Mouse (Mus musculus) lung, postnatal 14 days (tissue): ENCODE data around the gene Vps8.

ENCODE experiments used
- DNase-seq: peaks from one replicate; pipeline ENCODE4 v3.0.0; 2021

The Vps8 gene

DNA sequence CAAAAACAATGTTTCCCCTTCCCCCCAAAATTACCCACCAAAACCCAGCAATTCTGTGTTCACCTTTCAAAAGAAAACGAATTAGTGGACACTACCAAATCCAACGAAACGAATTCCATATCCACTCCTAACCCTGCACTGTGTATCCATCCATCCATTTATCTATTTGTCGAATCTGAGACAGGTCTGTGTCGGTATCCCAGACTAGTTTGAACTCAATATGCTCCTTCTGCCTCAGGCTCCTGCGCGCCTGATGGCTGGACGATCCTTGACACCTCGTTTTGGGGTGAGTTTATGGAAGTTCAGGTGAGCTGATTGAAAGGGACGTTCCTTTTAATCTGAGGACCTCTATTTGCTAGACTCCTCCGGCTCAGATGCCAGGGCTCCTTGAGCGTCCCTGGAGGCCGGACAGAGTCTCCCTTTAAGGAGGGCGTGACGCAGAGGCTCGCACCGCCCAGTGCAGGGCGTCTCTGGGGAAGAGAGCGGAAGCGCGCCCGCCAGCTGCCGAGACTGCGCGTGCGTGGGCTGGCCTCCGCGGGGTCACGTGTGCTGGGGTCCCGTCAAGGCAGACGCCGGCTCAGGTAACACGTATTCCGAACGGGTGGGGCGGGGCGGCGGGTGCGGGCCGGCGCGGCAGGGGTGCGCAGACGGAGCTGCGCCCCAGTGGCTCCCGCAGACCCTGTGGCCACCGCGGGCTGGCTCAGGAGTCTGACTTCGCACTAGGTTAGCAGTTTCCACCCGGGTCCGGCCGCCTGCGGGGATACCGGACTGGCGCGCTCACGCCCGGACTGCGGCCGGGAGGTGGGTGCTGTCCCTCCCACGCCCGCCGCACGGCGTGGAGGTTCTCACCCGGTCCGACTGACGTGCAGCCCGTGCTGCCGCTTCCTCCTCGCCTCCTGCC lies at the start of gene Vps8:
TSS of gene Vps8 (plus strand) at position 474 of the 901 bp plus-strand sequence.
- DNase-seq, result peak; percentile 94

DNA sequence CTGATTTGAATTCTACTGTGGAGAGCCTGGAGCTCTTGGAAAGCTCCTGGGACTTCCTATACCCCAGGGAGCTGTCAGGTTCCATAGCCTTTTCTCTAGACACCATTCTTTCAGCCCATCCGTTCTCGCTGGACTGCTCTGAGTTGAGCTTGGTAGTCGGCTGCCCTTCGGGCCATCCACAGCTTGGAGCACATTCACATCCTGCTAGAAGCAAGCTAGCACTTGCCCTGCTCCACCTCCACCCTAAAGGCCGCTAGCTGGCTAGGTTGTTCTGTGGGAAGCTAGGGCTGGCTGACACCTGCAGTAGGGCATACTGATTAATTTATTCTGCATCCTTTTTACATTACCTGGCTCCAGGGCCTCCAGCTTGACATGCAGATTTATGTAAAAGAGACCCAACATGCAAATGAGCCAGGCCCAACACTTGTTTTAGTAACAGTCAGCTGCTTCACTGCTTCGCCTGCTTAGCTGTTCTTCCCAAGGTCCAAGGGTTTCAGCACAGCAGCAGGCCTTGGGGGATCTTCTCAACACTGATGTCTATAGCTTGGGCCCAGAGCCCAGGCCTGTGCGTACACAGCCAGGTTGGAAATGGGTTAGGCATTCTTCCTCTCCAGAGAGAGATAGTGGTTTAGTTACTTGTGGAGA lies 49.5 kb upstream of the Vps8 start:
- no peak for DNase-seq

DNA sequence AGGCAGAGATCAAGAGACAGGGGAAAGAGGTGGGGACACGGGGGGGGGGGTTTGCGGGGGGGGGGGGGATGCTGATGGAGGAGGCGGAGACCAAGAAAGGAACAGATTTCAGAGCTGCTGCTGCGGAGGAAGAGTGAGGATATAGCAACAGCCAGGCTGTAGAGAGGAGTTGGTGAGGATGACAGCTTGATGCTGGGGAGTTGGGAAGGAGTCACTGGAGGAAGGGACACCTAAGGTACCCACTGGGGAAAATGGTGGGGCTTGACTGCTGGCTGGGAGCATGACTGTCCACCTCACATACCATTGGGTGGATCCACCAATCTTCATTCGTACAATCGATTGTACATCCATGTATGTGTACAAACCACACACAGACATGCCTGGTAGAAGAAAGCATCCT lies 48.9 kb upstream of the Vps8 start:
- DNase-seq, result no peak

DNA sequence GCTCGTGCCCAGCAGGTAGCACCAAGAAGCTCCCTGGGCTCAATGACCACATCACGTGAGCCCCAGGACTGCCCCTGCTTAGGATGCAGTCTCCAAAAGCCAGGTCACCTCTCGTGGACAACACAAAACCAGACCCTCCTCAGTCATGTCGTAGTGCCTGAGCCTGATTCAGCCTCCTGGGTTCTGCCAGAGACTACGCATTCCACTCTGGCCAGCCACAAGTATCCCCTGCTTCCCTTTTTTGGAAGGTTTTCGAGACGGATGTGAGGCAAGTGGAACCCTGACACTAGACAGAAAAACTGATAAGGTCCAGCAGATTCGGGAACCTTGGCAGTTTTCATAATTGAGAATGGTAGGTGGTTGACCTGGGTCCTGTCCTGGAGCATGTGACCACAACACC lies 47.8 kb upstream of the Vps8 start:
- DNase-seq, result no peak

DNA sequence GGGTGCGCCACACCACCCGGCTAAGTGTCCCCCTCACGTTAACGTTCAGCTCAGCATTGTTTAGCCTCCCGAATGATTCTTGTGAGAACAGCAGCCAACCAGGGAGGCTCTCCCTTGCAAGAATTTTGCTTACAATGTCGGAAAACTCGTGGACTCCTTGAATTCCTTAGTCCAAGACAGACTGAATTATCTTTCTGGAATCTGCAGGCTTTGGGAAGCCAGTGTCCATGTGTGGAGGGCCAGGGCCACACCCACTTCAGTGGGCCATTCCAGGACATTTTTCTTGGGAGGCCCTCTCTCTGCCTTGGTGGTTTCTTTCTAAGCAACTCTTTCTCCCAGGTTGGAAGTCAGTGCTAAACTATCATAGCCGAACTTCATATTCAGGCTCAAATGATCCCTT lies 46.6 kb upstream of the Vps8 start:
- DNase-seq, result no peak

DNA sequence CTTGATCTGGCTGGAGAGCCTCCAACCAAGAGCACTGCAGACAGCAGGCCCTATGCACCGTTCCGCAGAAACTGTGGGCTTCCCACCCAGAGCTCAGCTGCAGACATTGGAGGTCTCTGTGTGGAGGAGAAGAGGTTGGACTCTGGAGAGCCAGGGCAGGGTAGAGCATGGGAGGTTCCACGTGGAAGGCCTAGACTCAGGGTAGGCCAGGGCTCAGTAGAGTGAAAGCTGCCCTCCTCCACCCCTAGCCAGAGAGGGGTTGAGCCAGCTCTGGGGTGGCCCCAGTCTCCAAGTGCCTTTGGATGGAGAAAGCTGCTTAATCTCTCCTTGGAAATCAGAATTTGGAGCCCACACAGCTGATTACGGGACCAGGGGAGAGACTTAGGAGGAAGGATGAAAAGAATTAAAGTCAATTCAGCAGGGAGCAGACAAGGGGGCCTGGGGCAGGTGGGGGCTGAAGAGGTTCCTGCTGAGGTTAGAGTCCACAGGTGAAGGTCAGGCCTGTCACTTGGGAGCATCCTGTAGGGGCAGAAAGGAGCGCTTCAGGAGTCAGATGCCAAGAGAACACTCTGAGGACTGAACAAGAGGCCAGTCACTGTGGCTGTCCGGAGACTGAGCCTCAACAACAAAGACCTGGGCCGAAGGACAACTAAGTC lies 45.8 kb upstream of the Vps8 start:
- DNase-seq, result no peak

DNA sequence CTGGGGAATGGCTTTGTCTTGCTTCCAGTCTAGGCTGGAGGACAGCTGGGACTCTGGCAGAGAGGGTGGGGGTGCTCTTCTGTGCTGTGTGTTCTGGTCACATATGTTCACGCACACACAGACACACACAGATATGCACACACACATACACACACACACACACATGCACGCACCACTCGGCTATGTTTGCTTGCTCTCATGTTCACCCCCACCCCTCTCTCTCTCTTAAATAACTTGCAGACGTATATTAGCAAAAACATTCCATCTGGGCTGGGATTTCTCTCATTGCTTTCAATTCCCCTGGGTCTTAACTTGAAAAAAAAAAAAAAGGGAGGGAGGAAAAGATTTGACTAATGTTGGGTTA lies 45.3 kb upstream of the Vps8 start:
- DNase-seq, result no peak

DNA sequence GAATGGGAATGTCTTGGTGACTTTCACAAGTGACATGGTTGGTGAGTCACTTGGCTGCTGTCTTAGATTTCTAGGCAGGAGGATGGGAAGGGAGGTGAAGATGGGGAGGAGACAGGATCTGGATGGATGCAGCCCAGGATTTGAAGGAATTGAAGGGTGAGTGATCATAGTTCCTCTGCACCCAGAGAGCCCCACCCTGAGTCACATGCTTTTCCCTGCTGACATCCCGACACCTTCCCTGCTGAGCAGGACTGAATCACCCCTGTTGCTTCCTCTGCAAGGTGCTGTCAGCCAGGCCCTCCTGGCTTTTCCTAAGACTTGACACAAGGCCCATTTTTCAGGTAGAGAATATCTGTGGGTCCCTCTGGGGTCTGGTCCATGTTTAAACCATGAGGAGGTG lies 41.4 kb upstream of the Vps8 start:
- no peak for DNase-seq

DNA sequence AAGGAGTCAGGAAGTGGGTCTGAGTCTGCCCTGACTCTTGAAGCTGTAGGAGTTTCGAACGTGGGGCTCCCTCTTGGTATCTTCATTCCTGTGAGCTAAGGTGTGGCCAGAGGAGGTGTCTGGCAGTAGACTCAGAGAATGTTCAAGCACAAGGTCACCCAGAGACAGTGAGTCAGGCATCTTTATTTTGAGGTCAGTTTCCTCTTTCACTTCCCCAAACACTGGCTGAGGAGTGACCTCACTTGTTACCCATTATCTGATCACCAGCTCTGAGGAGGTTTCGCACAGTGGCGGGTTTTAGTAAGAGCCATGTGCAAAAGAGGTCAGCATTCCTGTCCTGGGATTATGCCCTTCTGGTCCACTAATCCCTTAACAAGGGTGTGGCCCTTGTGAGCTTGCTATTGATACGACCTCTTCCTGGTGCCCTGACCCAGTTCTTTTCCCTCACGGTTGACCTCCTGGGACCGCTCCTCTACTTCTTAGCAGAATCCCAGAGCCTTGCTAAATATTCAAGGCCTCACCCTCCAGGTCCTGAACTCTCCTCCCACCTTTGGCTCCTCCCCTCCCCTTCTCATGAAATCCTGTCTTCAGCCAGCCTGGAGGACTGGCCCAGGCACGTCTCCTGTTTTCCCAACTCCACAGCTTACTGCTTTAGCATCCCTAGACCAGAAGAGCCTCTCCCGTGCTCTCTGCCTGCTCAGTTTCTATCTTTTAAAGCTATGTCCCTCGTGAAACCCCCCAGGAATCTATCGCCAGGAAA lies 40.6 kb upstream of the Vps8 start:
- DNase-seq, result no peak

DNA sequence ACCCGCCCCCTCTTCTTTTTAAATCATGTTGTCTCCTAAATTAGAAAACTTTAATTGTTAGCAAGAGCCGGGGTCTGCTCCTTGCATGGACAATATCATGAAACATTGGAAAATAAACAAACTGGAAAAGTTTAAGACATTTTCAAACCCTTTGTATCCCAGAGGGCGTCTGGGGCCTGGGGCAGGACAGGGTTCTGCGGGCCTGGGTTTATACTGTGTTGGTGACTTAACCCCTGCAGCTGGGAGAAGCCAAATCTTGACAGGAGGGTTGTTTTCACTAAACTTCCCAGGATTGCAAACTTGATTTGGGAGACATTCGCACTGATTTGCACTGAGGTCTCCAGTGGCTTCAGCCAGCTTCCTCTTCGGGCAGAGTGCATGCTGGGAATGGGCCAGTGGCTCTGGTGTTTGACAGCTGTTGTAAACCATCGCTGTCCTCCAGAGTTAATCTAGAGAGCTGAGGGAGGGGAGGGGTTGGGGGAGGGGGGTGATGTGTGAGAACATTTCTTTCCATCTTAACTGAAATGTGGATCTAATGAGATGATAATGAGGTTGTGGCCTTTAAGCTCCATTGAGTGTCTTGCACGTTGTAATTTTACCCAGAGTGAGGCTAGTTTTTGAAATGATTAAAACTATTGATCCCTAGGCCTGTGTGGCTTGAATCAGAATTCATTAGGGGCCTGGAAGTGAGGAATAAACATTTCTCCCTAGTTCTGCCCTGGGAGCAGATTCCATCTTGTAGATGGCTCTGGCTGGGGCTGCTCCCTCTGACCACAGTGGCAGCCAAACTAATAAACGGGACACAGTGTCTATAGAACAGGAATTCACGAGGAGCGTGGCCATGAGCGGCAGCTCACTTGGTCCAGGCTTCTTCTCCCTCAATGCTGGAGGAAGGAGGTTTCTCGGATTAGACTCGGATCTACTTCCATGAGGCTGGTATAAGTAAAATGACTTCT lies 36.7 kb upstream of the Vps8 start:
- peak; percentile 60 for DNase-seq

DNA sequence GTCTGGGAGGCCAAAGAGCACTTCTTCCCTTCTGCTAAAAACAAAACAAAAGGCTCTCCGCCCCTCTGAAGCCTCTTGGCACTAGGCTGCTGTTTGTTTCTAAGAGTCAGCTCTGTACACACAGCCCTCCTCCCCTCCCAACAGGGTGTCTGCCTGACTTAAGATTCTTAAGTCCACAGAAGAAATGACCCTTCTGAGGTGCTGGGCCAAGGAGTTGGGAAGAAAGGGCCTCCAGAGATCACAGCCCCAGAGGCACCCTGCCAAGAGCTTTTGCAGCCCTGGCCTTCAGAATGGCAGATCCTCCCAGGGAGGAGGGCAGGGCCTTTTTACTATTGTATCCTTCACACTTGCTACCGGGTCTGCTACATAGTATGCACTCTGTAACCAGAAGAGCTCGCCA lies 33.6 kb upstream of the Vps8 start:
- peak; percentile 79 for DNase-seq

DNA sequence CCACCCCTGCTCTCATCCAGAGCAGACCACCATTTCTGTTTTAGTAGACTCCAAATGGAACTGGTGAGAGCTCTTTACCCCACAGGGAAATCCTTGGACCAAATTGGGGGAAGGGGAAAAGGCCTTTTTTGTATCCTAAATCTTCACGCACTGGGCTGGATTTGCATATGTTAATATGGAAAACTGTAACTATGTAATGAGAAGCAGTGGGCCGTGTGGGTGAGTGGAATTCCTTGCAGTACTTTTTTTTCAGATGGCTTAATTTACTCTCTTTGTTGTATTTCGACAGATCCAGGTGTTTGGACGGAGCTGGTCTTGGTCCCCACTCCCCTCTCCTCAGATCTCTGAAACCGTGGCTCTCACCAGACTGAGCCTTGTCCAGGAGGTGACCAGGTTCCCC lies 32.2 kb upstream of the Vps8 start:
- DNase-seq, result no peak

DNA sequence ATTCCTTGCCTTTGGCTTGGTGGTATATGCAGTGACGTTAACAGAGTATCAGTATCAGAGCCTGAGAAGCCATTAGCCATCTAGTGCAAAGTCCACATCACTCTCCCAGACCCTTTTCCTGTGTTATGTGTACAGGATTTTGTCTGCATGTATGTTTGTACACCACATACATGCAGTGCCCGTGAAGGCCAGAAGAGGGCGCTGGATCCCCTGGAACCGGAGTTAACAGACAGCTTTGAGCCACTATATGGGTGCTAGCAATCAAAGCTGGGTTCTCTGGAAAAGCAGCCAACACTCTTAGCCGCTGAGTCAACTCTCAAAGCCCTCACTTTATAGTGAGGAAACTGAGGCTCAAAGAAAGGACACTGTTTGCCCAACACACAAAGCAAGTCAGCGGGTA lies 30.8 kb upstream of the Vps8 start:
- no peak for DNase-seq

DNA sequence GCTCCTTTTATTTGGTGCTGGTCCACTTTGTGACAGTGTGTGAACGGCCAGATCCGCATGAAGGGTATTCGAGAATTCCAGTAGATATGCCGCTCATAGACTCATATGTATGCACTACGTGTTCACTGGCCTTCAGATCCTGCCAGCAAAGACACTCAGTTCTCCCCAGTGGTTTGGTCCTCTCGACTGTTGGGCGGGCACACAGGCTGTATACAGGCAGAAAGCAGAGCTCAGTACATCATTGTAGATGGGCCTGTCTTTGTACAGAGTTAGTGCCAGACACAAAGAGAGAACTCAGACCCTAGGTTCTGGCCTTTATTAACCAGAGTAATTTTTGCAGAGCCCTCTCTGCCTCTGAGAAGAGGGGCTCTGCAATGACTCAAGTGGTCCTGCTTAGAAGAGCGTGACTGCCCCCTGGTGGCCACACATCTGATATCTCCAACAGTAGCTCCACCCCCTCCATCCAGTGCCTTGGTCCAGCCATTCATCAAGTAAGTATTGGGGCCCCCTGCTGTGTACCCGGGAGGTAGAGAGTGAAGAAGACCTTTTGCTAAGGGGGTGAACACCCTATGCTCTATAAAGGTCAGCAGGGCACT lies 30.3 kb upstream of the Vps8 start:
- DNase-seq, result peak; percentile 91

DNA sequence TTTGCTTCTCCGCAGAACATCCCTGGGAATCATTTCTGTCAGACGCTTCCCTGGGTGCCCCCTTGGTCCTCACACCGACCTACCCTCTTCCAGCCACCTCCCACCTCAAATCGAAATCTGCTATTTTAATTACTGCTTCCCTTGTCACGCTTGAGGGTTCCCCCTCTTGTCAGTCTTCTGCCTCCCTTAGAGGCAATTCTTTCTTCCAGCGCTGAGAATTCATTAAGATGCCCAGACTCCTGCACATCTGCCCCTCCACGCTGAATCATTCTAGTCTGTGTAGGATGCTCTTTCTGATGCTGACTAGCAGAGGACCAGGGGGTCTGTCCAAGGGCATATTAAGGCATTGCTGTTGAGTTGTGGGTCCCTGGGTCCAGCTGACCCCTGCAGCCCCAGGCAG lies 27.4 kb upstream of the Vps8 start:
- no peak for DNase-seq

DNA sequence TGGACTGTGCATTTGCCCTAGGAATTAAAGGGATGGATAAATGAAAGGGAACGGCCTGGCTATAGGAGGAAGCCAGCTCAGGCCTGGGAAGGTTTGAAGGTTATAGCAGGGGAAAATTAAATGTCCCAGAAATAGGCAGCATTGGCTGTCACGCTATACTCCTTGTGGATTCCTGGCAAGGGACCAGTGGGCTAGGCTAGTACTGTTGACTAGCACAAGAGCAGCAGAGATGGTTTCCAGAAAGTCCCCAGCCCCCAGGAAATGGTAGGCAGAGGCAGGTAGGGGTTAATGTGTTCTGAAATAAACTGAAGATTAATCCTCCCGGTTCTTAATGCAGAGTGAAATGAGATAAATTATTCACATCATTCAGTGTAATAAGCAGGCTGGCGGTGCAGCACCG lies 25.2 kb upstream of the Vps8 start:
- DNase-seq, result no peak

DNA sequence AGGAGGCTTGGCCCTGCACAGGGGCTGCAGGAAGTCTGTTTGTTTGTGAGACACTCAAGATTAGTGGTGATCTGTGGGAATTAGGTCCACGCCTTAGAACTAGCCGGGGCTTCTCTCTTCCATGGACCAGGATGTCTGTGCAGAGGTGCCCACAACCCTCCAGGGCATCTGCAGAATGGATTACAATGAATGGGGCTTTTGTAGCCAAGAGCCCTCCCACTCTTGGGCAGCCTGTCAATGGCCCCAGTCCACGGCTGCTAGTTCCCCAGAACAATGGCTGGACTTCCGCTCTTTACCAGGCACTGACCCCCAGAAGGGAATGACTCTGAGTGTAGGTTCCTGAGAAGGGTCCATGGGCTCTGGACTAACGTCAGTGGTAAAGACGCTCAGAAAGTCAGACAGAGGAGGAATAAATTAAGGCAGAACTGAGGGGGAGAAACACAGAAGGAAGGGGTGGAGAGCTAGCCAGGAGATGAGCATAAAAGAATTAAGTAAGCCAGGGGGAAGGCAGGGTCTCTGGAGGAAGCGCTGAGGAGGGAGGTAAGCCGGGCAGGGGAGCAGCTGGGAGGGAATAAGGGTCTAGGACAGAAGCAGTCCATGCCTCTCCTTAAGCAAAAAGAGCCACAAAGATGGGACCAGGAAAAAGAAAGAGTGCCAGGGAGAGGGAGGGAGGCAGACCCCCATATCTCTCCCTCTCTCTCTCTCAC lies 24.4 kb upstream of the Vps8 start:
- no peak for DNase-seq

DNA sequence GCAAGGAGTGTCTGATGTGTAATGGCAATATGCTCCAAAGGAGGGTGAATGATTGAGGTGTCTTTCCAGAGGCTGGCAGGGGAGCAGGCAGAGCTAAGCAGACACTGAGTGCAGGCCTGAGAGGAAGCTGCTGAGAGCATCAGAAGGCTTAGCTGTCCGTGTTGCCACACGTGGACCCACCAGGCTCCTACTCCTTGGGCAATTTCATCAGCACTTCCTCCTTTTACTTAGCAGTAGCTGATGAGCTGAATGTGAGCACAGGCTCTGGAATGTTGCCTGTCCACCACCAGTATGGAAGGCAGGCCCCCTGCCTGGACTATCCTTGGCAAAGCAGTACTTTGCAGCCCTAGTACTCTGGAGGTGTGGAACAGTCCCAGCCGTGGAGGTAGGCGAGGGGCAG lies 23.0 kb upstream of the Vps8 start:
- no peak for DNase-seq

DNA sequence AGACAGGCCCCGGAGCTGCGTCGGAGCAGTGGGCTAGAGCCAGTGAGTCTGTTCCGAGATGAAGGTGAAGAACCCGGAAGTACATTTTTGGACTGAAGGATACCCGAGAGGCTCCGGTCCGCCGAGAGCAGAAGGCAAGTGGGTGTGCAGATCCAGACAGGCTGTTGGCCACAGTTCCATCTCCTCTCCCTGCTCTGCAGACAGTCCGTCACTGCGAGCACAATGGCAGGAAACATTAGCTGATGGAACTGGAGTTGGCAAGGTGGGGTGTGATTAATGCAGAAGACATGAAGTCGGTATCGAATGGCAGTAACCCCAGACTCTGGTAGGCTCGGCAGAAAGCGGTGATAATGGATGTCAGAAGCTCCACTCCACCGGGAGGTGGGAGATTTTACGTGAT lies 20.9 kb upstream of the Vps8 start:
- DNase-seq, result no peak

DNA sequence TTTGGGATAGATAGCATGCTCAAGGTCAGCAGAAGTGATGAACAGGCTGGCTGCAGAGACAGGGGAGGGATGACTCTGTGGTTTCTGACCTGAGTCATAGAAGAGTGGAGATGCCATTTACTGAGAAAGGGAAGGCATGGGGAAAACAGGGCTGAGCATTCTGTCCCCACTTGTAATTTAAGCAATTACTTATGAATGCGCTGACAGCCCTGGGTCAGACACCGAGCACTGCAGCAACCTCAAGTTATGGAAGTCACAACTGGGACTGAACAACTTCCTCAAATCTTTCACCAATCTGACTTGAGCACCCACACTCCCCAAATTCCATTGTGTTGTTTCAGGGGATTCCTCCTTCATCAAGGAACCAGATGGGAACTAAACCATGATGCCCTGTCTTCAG lies 19.5 kb upstream of the Vps8 start:
- DNase-seq, result no peak

DNA sequence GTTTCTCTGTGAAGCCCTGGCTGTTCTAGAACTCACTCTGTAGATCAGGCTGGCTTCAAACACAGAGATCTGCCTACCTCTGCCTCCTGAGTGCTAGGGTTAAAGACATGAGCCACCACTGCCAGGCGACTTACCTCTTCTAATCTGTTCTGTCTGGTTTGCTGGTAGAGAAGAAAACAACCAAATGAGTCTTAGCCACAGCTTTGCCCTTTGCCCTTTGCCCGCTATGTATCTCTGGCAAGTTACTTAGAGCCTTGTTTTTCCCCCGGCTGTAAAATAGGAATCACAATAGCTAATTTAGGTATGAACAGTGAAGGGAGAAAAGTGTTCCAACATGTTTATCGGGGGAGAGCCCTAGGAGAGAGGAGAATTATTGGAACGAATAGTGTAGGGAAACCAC lies 18.3 kb upstream of the Vps8 start:
- no peak for DNase-seq
